Mouse (Mus musculus) kidney, embryonic 14.5 days (tissue): ENCODE data around the gene Zfp385b. TPM values are rescaled to one million over a fixed set of nuclear protein-coding genes. Genes with fewer than 3 reads are reported as not detected.
A peak's percentile ranks its signal among the peaks of the same experiment; 100 is the strongest.

Experiments used
- ATAC-seq: fragments of 200-750 bp; cut with Nextera tagmentation; 2 replicates; pipeline ENCODE4 v1.8.0; 2017; ENCODE audit warnings: moderate number of reproducible peaks, mild to moderate bottlenecking, moderate TSS enrichment, moderate library complexity; ENCODE audit not compliant: low FRiP score, low TSS enrichment
- H3K27ac ChIP-seq: fragments of 300-500 bp; sonication (generic); 2 replicates; pipeline ENCODE4 v1.5.1; 2014; ENCODE audit warnings: low read depth, mild to moderate bottlenecking, low read length, moderate library complexity, mixed read lengths
- H3K27me3 ChIP-seq: fragments of 300-500 bp; sonication (generic); 2 replicates; pipeline ENCODE4 v1.6.1; 2014; ENCODE audit warnings: mild to moderate bottlenecking, low read length; ENCODE audit not compliant: control insufficient read depth, insufficient read depth
- H3K36me3 ChIP-seq: fragments of 300-500 bp; sonication (generic); 2 replicates; pipeline ENCODE4 v1.6.1; 2014; ENCODE audit warnings: low read length, mixed read lengths; ENCODE audit not compliant: control insufficient read depth, insufficient read depth
- H3K4me1 ChIP-seq: fragments of 300-500 bp; sonication (generic); 2 replicates; pipeline ENCODE4 v1.6.1; 2014; ENCODE audit warnings: low read length, mixed read lengths; ENCODE audit not compliant: control insufficient read depth, insufficient read depth
- H3K4me2 ChIP-seq: fragments of 300-500 bp; sonication (generic); replicated peaks from 2 replicates; pipeline ENCODE4 v1.6.1; 2014; ENCODE audit warnings: low read depth, mild to moderate bottlenecking, low read length
- H3K4me3 ChIP-seq: fragments of 300-500 bp; sonication (generic); 2 replicates; pipeline ENCODE4 v1.5.1; 2014; ENCODE audit warnings: mild to moderate bottlenecking, low read length
- H3K9ac ChIP-seq: fragments of 300-500 bp; sonication (generic); 2 replicates; pipeline ENCODE4 v1.6.1; 2014; ENCODE audit warnings: low read depth, mild to moderate bottlenecking, low read length, moderate library complexity
- H3K9me3 ChIP-seq: fragments of 300-500 bp; sonication (generic); 2 replicates; pipeline ENCODE4 v1.6.1; 2016; ENCODE audit warnings: low read length; ENCODE audit not compliant: control insufficient read depth
- WGBS: fragments of 180-500 bp; shearing (Covaris S2); extraction: QIAGEN DNeasy Blood & Tissue Kit; methylation state at CpG from one replicate; pipeline ENCODE4 v1.1.7; 2014; 5-methylcytosine and 5-hydroxymethylcytosine counted together
- polyA plus RNA-seq: library from polyadenylated mRNA; unstranded; fragments of >200 nt; fragmentation: Nextera tagmentation; extraction: Ambion mirVana; gene quantifications from 2 replicates; pipeline ENCODE4 v1.2.1, GENCODE M21; 2014

The Zfp385b gene
- polyA plus RNA-seq, 1 experiment from 2014 or later = 7.1 TPM

GRCm38 (mm10) chr2:77567528-77568435, 251.7 kb downstream of the Zfp385b start:
- Histone ChIP-seq H3K4me2 (no peak overlapping the region), H3K9ac (no peak overlapping the region), H3K36me3 (no peaks in the 10 kb centered on the region), H3K27me3 (no peaks in the 10 kb centered on the region), H3K4me1 (no peaks in the 10 kb centered on the region), H3K27ac (no peak overlapping the region), H3K9me3 (no peaks in the 10 kb centered on the region), H3K4me3 (no peak overlapping the region)
- ATAC-seq = no peak
- 72% methylated on average over 15 of the region's 15 CpGs for WGBS

- Histone ChIP-seq H3K4me1 (no peaks in the 10 kb centered on the region), H3K36me3 (no peaks in the 10 kb centered on the region), H3K27ac (no peak overlapping the region), H3K4me2 (no peak overlapping the region), H3K9ac (no peak overlapping the region), H3K4me3 (no peak overlapping the region), H3K9me3 (no peaks in the 10 kb centered on the region), H3K27me3 (no peaks in the 10 kb centered on the region)
- no peak for ATAC-seq
- WGBS = 58% methylated on average over 1 of the region's 1 CpGs
Measured at GRCm38 (mm10) chr2:77563706-77564105, 255.7 kb downstream of the Zfp385b start.

- Histone ChIP-seq H3K36me3 (no peaks in the 10 kb centered on the region), H3K4me1 (no peaks in the 10 kb centered on the region), H3K4me3 (no peak overlapping the region), H3K9ac (no peak overlapping the region), H3K27ac (no peak overlapping the region), H3K27me3 (no peaks in the 10 kb centered on the region), H3K4me2 (no peak overlapping the region), H3K9me3 (no peaks in the 10 kb centered on the region)
- WGBS = 93% methylated on average over 5 of the region's 5 CpGs
- ATAC-seq = no peak
Measured at GRCm38 (mm10) chr2:77561941-77562340, 257.5 kb downstream of the Zfp385b start.

GRCm38 (mm10) chr2:77556938-77557337, 262.5 kb downstream of the Zfp385b start:
- Histone ChIP-seq H3K27me3 (no peaks in the 10 kb centered on the region), H3K4me3 (no peak overlapping the region), H3K9me3 (no peaks in the 10 kb centered on the region), H3K9ac (no peak overlapping the region), H3K4me2 (no peak overlapping the region), H3K4me1 (no peaks in the 10 kb centered on the region), H3K27ac (no peak overlapping the region), H3K36me3 (no peaks in the 10 kb centered on the region)
- WGBS = 85% methylated on average over 4 of the region's 4 CpGs
- no peak for ATAC-seq

GRCm38 (mm10) chr2:77555980-77556379, 263.5 kb downstream of the Zfp385b start:
- Histone ChIP-seq H3K4me3 (no peak overlapping the region), H3K4me1 (no peaks in the 10 kb centered on the region), H3K27ac (no peak overlapping the region), H3K9me3 (no peaks in the 10 kb centered on the region), H3K27me3 (no peaks in the 10 kb centered on the region), H3K36me3 (no peaks in the 10 kb centered on the region), H3K4me2 (no peak overlapping the region), H3K9ac (no peak overlapping the region)
- no peak for ATAC-seq
- WGBS = 60% methylated on average over 7 of the region's 7 CpGs

- no peaks in the 10 kb centered on the region for H3K4me1 ChIP-seq
- H3K9me3 ChIP-seq = no peaks in the 10 kb centered on the region
- 62% methylated on average over 8 of the region's 8 CpGs for WGBS
- H3K27ac ChIP-seq = no peak overlapping the region
- no peaks in the 10 kb centered on the region for H3K36me3 ChIP-seq
- no peak overlapping the region for H3K4me3 ChIP-seq
- ATAC-seq = no peak
- no peak overlapping the region for H3K4me2 ChIP-seq
- no peaks in the 10 kb centered on the region for H3K27me3 ChIP-seq
- H3K9ac ChIP-seq = no peak overlapping the region
Measured at GRCm38 (mm10) chr2:77552675-77553074, 266.8 kb downstream of the Zfp385b start.

- WGBS = 21% methylated on average over 1 of the region's 1 CpGs
- H3K9ac ChIP-seq = no peak overlapping the region
- no peak overlapping the region for H3K4me2 ChIP-seq
- no peak overlapping the region for H3K27ac ChIP-seq
- H3K4me1 ChIP-seq = no peaks in the 10 kb centered on the region
- H3K27me3 ChIP-seq = no peaks in the 10 kb centered on the region
- H3K4me3 ChIP-seq = no peak overlapping the region
- no peaks in the 10 kb centered on the region for H3K36me3 ChIP-seq
- no peaks in the 10 kb centered on the region for H3K9me3 ChIP-seq
- ATAC-seq = no peak
Measured at GRCm38 (mm10) chr2:77543388-77543787, 276.1 kb downstream of the Zfp385b start.

- Histone ChIP-seq H3K27ac (no peak overlapping the region), H3K4me2 (no peak overlapping the region), H3K4me1 (no peaks in the 10 kb centered on the region), H3K27me3 (no peaks in the 10 kb centered on the region), H3K36me3 (no peaks in the 10 kb centered on the region), H3K9ac (no peak overlapping the region), H3K9me3 (no peaks in the 10 kb centered on the region), H3K4me3 (no peak overlapping the region)
- peak; percentile 75; the same call in 1 of the 2 replicates for ATAC-seq
- 40% methylated on average over 2 of the region's 2 CpGs for WGBS
Measured at GRCm38 (mm10) chr2:77542605-77543004, 276.8 kb downstream of the Zfp385b start.

- Histone ChIP-seq H3K4me2 (no peak overlapping the region), H3K9ac (no peak overlapping the region), H3K4me1 (no peaks in the 10 kb centered on the region), H3K36me3 (no peaks in the 10 kb centered on the region), H3K4me3 (no peak overlapping the region), H3K9me3 (no peaks in the 10 kb centered on the region), H3K27ac (no peak overlapping the region), H3K27me3 (no peaks in the 10 kb centered on the region)
- ATAC-seq = no peak
- 90% methylated on average over 4 of the region's 4 CpGs for WGBS
Measured at GRCm38 (mm10) chr2:77541681-77542080, 277.8 kb downstream of the Zfp385b start.
